Mouse (Mus musculus) kidney, adult 8-10 months (tissue): ENCODE data around the gene Usp6nl.

Experiments used
- DNase-seq, 2 experiments: peaks; one replicate each; pipeline ENCODE4 v3.0.0; 2022

The Usp6nl gene

DNA sequence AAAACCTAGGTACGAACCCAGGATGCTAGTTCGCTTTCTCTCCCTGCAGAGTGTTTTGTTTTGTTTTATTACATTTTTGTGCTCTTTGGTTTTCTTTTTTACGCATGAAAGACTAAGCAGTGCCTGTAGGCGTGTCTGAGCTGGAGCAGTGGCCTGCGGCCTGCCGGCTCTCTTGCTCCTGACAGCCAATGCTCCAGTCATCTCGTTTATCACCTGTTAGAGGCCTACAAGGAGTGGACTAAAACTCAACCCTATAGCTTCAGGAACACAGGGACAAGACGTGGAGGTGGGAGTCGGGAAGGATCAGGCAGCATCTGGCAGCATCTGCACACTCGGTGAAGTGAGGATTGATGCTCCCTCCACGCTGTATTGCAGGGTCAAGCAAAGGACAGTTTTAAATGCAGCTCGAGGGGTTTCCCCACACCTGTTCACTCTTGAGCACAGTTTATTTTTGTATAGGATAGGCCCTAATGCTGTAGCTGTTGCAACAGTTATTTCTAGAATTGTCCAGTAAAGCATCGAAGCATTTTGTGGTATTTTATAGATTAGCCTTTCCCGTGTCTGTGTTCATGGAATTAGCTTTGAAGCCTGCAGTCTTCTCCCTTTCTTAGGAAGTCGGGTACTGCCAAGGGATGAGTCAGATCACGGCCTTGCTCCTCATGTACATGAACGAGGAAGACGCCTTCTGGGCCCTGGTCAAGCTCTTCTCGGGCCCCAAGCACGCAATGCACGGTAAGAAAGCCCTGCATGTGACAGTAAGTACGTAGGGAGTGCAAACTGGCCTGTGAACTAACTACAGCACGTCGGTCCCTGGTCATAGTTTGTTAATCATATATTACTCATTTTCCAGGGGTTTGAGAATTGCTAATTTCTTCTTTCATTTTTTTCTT is 101.4 kb downstream of the Usp6nl start:
- DNase-seq: no peak

GRCm38 (mm10) chr2:6424851-6425250 is 102.4 kb downstream of the Usp6nl start:
- no peak for DNase-seq

DNA sequence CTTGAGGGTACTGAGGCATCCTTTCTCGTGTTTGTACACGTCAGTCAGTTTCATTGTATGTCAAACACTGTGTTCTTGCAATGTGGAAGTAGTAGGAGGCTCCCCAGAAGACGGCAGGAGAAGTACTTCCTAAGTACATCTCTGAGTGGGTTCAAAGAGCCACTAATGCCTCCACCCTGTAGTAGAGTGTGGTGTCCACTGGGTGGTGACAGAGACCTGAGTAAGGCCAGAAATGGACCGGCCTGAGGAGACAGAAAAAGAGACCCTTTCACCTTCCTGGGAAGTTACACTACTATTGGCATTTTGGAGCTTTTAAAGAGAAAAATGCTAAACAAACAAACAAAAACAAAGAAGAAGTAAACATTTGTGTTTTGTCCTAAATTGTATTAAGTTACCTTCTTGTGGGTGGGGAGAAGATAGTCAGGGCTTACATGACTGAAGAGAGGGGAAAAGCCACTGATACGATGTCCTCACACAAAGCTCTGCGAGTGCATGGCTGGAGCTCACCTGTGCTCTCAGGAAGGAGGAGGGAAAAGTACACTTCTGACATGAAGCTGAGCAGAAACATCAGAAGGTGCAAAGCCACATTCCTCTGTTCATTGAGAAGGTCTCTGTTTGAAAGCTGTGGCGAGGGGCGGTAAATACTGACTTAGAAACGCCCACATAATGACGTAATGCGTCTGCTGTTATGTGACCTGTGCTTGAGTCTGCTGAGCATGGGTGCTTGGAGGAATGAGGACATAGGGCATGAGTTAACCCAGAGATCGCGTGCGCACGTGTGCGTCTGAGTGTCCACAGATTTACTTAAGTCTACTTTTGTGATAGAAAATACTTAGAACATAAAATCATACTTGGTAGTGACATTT is 113.9 kb downstream of the Usp6nl start:
- peak in 1 of 2 experiments; percentile 40 for DNase-seq

- DNase-seq: no peak
Observed at GRCm38 (mm10) chr2:6441688-6442087, 119.2 kb downstream of the Usp6nl start.

DNA sequence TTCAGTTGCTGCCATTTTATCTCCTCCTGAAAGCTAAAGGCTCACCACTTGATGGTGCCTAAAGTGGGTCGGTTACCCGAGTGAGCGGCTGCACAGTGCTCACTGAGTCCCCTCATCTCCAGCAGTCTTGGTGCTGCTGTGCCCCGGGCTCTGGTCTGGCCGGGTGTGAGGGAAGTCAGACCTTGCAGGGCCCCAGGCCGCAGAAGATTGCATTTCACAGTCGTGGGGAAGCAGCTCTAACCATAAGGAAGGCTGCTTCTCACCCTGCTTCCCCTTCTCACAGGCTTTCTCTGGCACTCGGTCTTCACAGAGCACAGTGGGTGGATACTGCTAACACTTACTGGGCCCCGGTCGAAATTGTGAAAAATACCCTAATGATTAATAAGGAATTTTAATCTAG is 119.8 kb downstream of the Usp6nl start:
- DNase-seq: no peak

- no peak for DNase-seq
Observed at GRCm38 (mm10) chr2:6444015-6444414, 121.5 kb downstream of the Usp6nl start.

DNA sequence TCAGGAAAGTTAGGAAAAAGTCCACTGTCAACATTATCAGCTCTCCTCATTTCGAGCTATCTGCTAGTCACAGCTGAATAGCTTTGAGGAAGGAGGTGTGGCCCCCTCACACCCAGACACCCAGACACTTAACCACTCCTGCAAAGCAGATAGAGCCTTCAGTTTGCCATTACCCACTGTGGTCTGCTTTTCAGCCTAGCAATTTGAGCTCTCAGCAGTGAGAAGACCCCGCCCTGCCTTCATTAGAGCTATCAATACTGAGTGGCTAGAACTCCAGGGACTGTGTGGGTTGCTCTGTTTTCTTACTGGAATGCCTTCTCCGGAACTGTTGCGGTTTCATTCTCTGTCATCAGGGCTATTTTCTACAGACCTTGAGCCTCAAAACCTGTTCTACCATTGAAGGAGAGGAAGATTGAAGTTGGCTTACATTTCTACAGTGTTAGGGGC is 122.3 kb downstream of the Usp6nl start:
- no peak for DNase-seq

DNA sequence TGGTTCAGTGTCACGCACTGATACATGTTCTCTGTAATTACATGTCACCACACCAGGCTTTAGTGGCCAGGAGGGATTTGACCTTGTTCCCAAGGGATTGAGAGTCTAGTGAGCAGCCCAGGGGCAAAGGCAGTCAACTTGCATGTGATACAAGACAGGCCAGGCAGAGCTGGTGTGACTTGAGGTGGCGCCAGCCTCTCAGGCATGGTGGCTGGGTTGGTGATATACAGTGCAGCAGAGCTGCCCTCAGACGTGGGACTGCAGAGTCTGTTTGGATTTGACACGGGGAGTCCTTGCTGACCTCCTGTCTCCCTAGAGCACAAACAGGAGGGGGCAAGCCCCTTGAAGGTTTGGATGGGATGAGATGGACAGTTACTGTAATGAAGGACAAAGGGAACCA is 123.4 kb downstream of the Usp6nl start:
- DNase-seq: no peak

GRCm38 (mm10) chr2:6448880-6449279 is 126.4 kb downstream of the Usp6nl start:
- DNase-seq: no peak

DNA sequence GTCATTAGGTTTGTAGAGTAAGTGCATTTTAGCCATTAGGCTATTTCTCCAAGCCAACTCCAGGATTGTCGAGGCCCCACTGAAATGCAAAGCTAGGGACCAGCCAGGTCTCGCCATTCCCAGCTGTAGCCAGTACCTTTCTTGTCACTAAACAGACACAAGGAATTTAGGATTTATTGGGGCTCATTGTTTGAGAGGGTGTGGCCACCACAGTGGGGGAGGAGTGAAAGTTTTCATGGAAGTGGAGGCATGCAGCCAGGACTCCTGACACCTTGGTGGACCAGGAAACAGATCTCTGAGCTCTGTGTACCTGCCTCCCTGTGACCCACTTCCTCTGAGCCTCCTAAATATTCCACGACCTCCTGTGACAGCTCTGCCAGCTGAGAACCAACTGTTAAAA is 127.2 kb downstream of the Usp6nl start:
- peak in 1 of 2 experiments; percentile 7 for DNase-seq

DNA sequence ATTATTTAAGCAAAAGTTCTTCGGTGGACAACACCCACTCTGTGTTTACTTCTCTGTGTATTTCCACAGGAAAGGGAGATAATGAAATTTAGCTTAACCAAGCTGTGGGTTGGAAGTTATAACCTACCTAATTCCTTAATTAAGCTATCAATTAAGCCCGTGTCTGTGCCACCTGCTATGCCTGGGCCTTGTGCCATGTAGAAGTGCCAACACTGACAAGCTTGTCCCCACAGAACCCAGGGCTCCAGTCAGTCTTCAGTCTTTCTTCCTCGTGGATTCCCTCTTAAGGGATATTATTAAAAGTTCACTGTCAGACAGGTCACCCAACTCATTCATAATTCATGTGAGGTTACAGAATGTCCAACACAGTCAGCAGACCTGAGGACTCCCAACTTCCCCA is 128.1 kb downstream of the Usp6nl start:
- no peak for DNase-seq

DNA sequence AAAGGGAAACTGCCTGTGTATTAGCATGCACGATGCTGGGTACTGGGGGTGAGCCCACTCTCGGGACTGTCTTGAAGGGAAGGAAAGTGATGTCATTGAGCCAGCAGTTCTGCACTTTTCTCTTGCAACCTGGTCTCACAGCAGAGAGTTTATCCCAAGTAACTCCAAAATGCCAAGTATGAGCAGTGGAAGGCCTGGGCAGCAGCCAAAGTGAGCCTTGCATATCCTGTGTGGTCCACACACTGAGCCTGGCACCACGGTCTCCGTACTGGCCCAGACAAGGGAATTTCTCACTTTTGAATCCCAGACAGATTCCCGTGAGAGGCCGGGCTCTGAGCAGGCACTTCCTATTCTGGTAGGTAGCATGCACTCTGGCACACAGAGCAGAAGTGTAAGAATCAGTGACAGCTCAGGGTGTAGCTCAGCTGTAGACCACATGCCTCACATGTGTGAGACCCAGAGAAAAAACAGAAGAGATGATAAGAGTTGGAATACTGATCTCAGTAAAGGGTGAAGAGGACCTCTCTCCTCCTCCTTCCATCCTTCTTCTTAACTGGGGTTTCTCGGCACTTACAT is 132.6 kb downstream of the Usp6nl start:
- no peak for DNase-seq

DNA sequence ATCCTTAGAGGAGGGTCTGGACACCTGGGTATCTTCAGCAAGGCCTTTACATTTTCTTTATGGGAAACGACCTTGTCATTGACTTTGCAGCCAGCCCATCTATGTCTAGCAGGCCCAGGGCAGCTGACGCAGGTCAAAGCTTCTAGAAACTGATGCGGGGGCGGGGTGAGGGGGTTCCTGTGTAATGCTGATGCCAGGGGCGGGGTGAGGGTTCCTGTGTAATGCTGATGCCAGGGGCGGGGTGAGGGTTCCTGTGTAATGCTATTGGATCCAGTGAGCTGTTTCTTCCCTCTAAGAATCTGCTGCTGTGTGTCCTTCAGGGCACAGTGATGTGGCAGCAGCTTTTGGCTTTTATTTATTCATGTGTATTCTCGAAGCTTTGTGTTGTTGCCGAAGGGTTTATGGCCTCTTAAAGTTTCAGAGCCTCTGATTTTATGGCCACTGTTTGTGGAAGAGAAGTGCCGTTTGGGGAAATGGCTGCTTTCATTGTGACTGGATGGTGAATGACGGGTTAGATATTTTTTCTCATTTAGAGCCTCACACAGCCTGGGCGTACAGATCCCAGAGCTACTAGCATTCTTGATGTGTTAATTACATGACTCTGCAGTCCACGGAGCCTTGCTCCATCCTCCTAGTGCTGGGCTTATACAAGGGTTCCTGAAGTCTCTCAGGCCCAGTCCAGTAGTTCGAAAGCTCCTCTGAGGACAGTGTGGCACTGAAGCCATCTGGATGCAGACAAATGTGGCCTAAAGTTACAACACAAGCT is 137.0 kb downstream of the Usp6nl start:
- no peak for DNase-seq

DNA sequence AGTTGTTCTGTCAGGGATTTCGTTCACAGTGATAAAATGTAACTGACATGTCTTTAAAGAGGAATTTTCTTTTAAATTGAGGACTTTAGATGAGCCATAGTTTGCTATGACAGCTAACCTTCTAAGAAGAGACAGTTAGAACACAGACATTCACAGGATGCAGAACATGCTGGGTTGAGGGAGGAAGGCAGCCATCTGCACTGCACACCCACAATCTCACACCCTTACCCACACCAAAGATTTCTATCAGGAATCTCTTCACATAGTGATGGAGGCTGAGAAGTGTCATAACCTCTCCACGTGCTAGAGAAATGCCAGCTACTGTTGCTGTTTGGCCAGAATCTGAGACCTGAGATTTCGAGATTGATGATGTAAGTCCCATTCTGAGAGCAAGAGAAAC is 139.8 kb downstream of the Usp6nl start:
- no peak for DNase-seq

DNA sequence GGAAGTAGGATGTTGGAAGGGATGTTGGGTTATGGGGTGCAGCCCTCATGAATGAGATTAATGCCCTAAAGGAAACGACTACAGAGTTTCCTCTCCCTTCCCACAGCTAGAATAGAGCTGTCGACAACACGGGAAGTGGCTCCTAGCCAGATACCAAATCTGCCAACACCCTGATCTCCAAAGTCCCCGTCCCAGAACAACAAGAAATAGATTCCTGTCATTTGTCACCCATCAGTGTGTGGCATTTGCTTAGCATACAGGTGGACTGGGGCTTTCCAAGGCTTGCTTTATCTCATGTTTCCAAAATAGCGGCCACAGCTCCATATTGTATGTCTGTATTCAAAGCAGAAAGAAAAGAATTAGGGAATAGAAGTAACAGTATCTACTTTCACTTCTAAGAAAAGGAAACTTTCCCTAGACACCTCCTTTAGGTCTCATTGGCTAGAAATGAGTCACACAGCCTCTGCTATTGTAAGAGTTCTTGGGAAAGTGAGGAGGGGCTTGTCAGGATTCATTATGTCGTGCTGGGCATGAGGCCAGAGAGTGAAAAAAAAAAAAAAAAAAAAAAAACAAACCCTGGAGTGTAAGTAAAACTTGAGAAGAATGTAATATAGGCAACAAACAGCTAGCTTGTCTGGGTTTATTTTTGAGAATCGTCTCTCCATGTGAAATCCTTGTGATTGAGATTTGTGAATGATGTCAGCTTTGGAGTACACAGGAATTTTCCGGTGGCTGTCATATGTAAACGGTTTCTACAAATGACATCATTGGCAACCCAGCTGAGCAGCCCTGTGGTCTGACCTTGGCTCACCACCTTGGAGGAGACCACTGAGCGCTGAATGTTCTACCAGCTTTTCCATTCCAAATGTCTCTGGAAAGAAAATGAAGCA is 141.6 kb downstream of the Usp6nl start:
- DNase-seq: peak; percentile 37 to 41

DNA sequence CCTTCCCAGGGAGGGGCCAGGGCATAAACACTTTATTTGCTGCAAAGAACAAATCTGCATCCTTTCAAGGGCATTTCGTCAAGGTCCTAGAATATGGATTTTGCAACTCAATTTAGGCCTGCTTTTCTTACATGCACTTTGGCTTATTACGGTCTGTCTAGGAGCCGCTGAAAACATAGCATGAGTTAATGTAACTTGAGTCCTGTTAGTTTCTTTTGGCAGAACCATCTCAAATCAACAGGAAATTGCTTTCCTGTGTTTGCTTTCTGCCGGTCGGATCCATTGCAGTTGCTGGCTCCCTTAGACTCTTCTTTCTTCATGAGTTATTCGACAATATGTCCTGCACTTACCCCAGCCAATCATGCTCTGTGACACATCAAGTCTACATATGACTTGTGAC is 143.9 kb downstream of the Usp6nl start:
- DNase-seq: no peak

DNA sequence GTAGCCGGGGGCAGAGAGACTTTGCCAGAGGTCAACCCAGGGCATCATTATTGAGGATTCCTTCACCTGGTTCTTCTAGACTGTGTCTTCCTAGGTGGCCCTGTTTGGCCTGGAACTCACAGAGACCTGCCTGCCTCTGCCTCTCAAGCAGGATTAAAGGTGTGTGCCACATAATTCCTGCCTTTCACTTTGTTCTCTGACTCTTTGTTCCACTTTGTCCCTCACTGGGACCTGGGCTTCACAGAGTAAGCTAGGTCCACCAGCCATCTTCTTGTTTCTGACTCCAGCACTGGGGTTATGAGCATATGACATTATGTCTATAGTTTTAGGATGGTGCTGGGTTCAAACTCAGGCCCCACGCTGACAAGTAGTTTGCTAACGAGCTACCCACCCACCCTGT is 144.9 kb downstream of the Usp6nl start:
- DNase-seq: no peak

- DNase-seq: peak; percentile 44 to 78
Observed at GRCm38 (mm10) chr2:6469164-6469563, 146.7 kb downstream of the Usp6nl start.

DNA sequence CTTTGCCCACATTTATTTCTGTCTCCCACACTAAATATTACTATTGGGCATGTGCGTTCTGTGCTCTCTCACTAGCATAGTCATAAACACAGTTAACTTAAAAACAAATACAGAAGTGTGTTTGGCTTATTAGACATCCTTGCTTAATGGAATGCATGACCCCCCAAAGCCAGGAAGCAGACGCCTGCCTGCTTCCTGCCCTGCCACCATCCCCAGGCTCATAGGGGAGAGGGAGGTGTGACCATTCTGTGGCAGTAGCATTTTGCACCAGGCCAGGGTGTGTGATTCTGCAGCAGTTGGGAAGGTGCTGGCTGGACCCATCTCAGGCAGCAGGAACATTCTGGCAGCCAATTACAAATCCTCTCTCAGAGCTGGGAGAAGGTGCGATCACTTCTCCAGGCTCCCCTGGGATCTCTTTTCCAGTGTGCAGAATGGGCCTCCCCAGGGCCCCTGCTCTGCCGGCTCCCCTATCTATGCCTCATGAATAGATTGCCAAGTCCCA is 148.7 kb downstream of the Usp6nl start:
- DNase-seq: no peak

DNA sequence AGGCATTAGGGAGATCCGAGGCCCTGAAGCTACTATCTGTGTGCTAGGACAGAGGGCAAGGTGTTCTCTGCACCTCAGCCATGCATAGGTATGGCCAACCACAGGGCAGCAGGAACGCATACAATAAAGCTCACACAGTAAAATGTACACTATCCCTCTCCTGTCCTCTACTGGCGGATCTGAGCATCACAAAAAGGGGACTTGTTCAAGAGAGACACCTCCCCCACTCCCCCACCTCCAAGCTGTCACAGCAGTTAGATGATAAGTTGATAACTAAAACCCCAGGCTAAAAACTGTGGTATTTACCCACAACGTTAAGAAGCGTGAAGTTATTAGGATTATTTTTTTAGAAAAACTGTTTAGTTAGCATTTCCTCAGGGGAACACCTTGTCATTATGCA is 151.4 kb downstream of the Usp6nl start:
- no peak for DNase-seq

GRCm38 (mm10) chr2:6477884-6478283 is 155.4 kb downstream of the Usp6nl start:
- no peak for DNase-seq
